Mouse (Mus musculus): ENCODE measurements around the gene Pigq. TPM values are rescaled to one million over a fixed set of nuclear protein-coding genes. Genes with fewer than 3 reads are reported as not detected.

Pigq gene
- polyA plus RNA-seq, 1 experiment from 2014 or later: 59.3 TPM

GRCm38 (mm10) chr17:25980854-25981253 is 36.1 kb upstream of the Pigq start:
- no peaks in the 10 kb centered on the region for H3K36me3 ChIP-seq (ENCODE audit: control insufficient read depth, insufficient read depth)
- H3K9ac ChIP-seq (ENCODE audit: low read length): no peak overlapping the region
- 74% methylated on average over 5 of the region's 5 CpGs for WGBS
- no peaks in the 10 kb centered on the region for H3K9me3 ChIP-seq (replicated peaks; ENCODE audit: control insufficient read depth, low read length)
- H3K4me2 ChIP-seq (ENCODE audit: low read depth, low read length): no peak overlapping the region
- ATAC-seq (replicated peaks; ENCODE audit: extremely low read depth, insufficient read depth, low FRiP score): no peak
- H3K27me3 ChIP-seq (ENCODE audit: control insufficient read depth, insufficient read depth, low read length): no peaks in the 10 kb centered on the region
- H3K4me1 ChIP-seq (ENCODE audit: control insufficient read depth, insufficient read depth, low read length): peaks cover 20% of the 10 kb centered on the region
- H3K27ac ChIP-seq (ENCODE audit: low read length): no peak overlapping the region
- H3K4me3 ChIP-seq (ENCODE audit: low read length): no peak overlapping the region

- 81% methylated on average over 5 of the region's 5 CpGs for WGBS
- H3K9me3 ChIP-seq (replicated peaks; ENCODE audit: control insufficient read depth, low read length): no peaks in the 10 kb centered on the region
- no peak overlapping the region for H3K9ac ChIP-seq (ENCODE audit: low read length)
- ATAC-seq (replicated peaks; ENCODE audit: extremely low read depth, insufficient read depth, low FRiP score): no peak
- H3K27ac ChIP-seq (ENCODE audit: low read length): no peak overlapping the region
- H3K4me1 ChIP-seq (ENCODE audit: control insufficient read depth, insufficient read depth, low read length): peaks cover 20% of the 10 kb centered on the region
- H3K36me3 ChIP-seq (ENCODE audit: control insufficient read depth, insufficient read depth): no peaks in the 10 kb centered on the region
- H3K4me2 ChIP-seq (ENCODE audit: low read depth, low read length): no peak overlapping the region
- no peaks in the 10 kb centered on the region for H3K27me3 ChIP-seq (ENCODE audit: control insufficient read depth, insufficient read depth, low read length)
- no peak overlapping the region for H3K4me3 ChIP-seq (ENCODE audit: low read length)
These were observed 35.3 kb upstream of the Pigq start for GRCm38 (mm10) chr17:25979829-25980738.

- Histone ChIP-seq H3K9me3 (replicated peaks; ENCODE audit: control insufficient read depth, low read length) (no peaks in the 10 kb centered on the region), H3K36me3 (ENCODE audit: control insufficient read depth, insufficient read depth) (no peaks in the 10 kb centered on the region), H3K4me2 (ENCODE audit: low read depth, low read length) (no peak overlapping the region), H3K4me3 (ENCODE audit: low read length) (no peak overlapping the region), H3K27ac (ENCODE audit: low read length) (no peak overlapping the region), H3K27me3 (ENCODE audit: control insufficient read depth, insufficient read depth, low read length) (no peaks in the 10 kb centered on the region), H3K9ac (ENCODE audit: low read length) (no peak overlapping the region), H3K4me1 (ENCODE audit: control insufficient read depth, insufficient read depth, low read length) (peaks cover 17% of the 10 kb centered on the region)
- WGBS: 85% methylated on average over 4 of the region's 4 CpGs
- no peak for ATAC-seq (replicated peaks; ENCODE audit: extremely low read depth, insufficient read depth, low FRiP score)
These were observed 26.4 kb upstream of the Pigq start for GRCm38 (mm10) chr17:25970954-25971707.

- ATAC-seq (replicated peaks; ENCODE audit: extremely low read depth, insufficient read depth, low FRiP score): no peak
- Histone ChIP-seq H3K9me3 (replicated peaks; ENCODE audit: control insufficient read depth, low read length) (no peaks in the 10 kb centered on the region), H3K27ac (ENCODE audit: low read length) (no peak overlapping the region), H3K4me1 (ENCODE audit: control insufficient read depth, insufficient read depth, low read length) (peaks cover 17% of the 10 kb centered on the region), H3K27me3 (ENCODE audit: control insufficient read depth, insufficient read depth, low read length) (no peaks in the 10 kb centered on the region), H3K9ac (ENCODE audit: low read length) (no peak overlapping the region), H3K4me3 (ENCODE audit: low read length) (no peak overlapping the region), H3K4me2 (ENCODE audit: low read depth, low read length) (no peak overlapping the region), H3K36me3 (ENCODE audit: control insufficient read depth, insufficient read depth) (no peaks in the 10 kb centered on the region)
- 90% methylated on average over 9 of the region's 9 CpGs for WGBS
These were observed 25.7 kb upstream of the Pigq start for GRCm38 (mm10) chr17:25970448-25970847.

GRCm38 (mm10) chr17:25968176-25968575 is 23.4 kb upstream of the Pigq start:
- Histone ChIP-seq H3K4me3 (ENCODE audit: low read length) (no peak overlapping the region), H3K4me1 (ENCODE audit: control insufficient read depth, insufficient read depth, low read length) (peaks cover 17% of the 10 kb centered on the region), H3K4me2 (ENCODE audit: low read depth, low read length) (no peak overlapping the region), H3K9ac (ENCODE audit: low read length) (no peak overlapping the region), H3K27ac (ENCODE audit: low read length) (peak overlapping the region; percentile 37; the same call in 1 of the 2 replicates), H3K9me3 (replicated peaks; ENCODE audit: control insufficient read depth, low read length) (no peaks in the 10 kb centered on the region), H3K36me3 (ENCODE audit: control insufficient read depth, insufficient read depth) (no peaks in the 10 kb centered on the region), H3K27me3 (ENCODE audit: control insufficient read depth, insufficient read depth, low read length) (no peaks in the 10 kb centered on the region)
- 65% methylated on average over 1 of the region's 1 CpGs for WGBS
- ATAC-seq (replicated peaks; ENCODE audit: extremely low read depth, insufficient read depth, low FRiP score): no peak

GRCm38 (mm10) chr17:25967652-25968051 is 22.9 kb upstream of the Pigq start:
- H3K4me2 ChIP-seq (ENCODE audit: low read depth, low read length): no peak overlapping the region
- peak overlapping the region; percentile 37 for H3K27ac ChIP-seq (ENCODE audit: low read length)
- 25% methylated on average over 3 of the region's 3 CpGs for WGBS
- no peak overlapping the region for H3K4me3 ChIP-seq (ENCODE audit: low read length)
- ATAC-seq (replicated peaks; ENCODE audit: extremely low read depth, insufficient read depth, low FRiP score): peak; percentile 56; the same call in 1 of the 2 replicates
- H3K9me3 ChIP-seq (replicated peaks; ENCODE audit: control insufficient read depth, low read length): no peaks in the 10 kb centered on the region
- H3K9ac ChIP-seq (ENCODE audit: low read length): no peak overlapping the region
- no peaks in the 10 kb centered on the region for H3K27me3 ChIP-seq (ENCODE audit: control insufficient read depth, insufficient read depth, low read length)
- peaks cover 17% of the 10 kb centered on the region for H3K4me1 ChIP-seq (ENCODE audit: control insufficient read depth, insufficient read depth, low read length)
- H3K36me3 ChIP-seq (ENCODE audit: control insufficient read depth, insufficient read depth): no peaks in the 10 kb centered on the region

GRCm38 (mm10) chr17:25964271-25964670 is 19.5 kb upstream of the Pigq start:
- peaks cover 17% of the 10 kb centered on the region for H3K4me1 ChIP-seq (ENCODE audit: control insufficient read depth, insufficient read depth, low read length)
- no peak overlapping the region for H3K4me2 ChIP-seq (ENCODE audit: low read depth, low read length)
- no peak overlapping the region for H3K9ac ChIP-seq (ENCODE audit: low read length)
- no peak overlapping the region for H3K27ac ChIP-seq (ENCODE audit: low read length)
- H3K9me3 ChIP-seq (replicated peaks; ENCODE audit: control insufficient read depth, low read length): no peaks in the 10 kb centered on the region
- H3K36me3 ChIP-seq (ENCODE audit: control insufficient read depth, insufficient read depth): no peaks in the 10 kb centered on the region
- no peak for ATAC-seq (replicated peaks; ENCODE audit: extremely low read depth, insufficient read depth, low FRiP score)
- 87% methylated on average over 7 of the region's 7 CpGs for WGBS
- H3K4me3 ChIP-seq (ENCODE audit: low read length): no peak overlapping the region
- H3K27me3 ChIP-seq (ENCODE audit: control insufficient read depth, insufficient read depth, low read length): no peaks in the 10 kb centered on the region

- Histone ChIP-seq H3K9ac (ENCODE audit: low read length) (no peak overlapping the region), H3K27me3 (ENCODE audit: control insufficient read depth, insufficient read depth, low read length) (no peaks in the 10 kb centered on the region), H3K4me2 (ENCODE audit: low read depth, low read length) (no peak overlapping the region), H3K4me1 (ENCODE audit: control insufficient read depth, insufficient read depth, low read length) (peaks cover 5% of the 10 kb centered on the region), H3K4me3 (ENCODE audit: low read length) (no peak overlapping the region), H3K27ac (ENCODE audit: low read length) (no peak overlapping the region), H3K9me3 (replicated peaks; ENCODE audit: control insufficient read depth, low read length) (no peaks in the 10 kb centered on the region), H3K36me3 (ENCODE audit: control insufficient read depth, insufficient read depth) (0 out of 2 replicates have a peak, but pooled peaks cover 3% of the 10 kb centered on the region)
- WGBS: 91% methylated on average over 7 of the region's 7 CpGs
- no peak for ATAC-seq (replicated peaks; ENCODE audit: extremely low read depth, insufficient read depth, low FRiP score)
These were observed 17.7 kb upstream of the Pigq start for GRCm38 (mm10) chr17:25962413-25962905.

GRCm38 (mm10) chr17:25961566-25961965 is 16.8 kb upstream of the Pigq start:
- no peak overlapping the region for H3K4me2 ChIP-seq (ENCODE audit: low read depth, low read length)
- no peak overlapping the region for H3K27ac ChIP-seq (ENCODE audit: low read length)
- H3K36me3 ChIP-seq (ENCODE audit: control insufficient read depth, insufficient read depth): 0 out of 2 replicates have a peak, but pooled peaks cover 3% of the 10 kb centered on the region
- ATAC-seq (replicated peaks; ENCODE audit: extremely low read depth, insufficient read depth, low FRiP score): no peak
- H3K27me3 ChIP-seq (ENCODE audit: control insufficient read depth, insufficient read depth, low read length): no peaks in the 10 kb centered on the region
- no peak overlapping the region for H3K9ac ChIP-seq (ENCODE audit: low read length)
- H3K4me3 ChIP-seq (ENCODE audit: low read length): no peak overlapping the region
- no peaks in the 10 kb centered on the region for H3K4me1 ChIP-seq (ENCODE audit: control insufficient read depth, insufficient read depth, low read length)
- 90% methylated on average over 5 of the region's 5 CpGs for WGBS
- no peaks in the 10 kb centered on the region for H3K9me3 ChIP-seq (replicated peaks; ENCODE audit: control insufficient read depth, low read length)
